Mouse (Mus musculus) testis, postnatal 10 days (tissue): ENCODE data around the gene Tmem144.

Source experiments
- DNase-seq: peaks from one replicate; pipeline ENCODE4 v3.0.0; 2021; ENCODE audit warnings: low spot score

The Tmem144 gene

DNA sequence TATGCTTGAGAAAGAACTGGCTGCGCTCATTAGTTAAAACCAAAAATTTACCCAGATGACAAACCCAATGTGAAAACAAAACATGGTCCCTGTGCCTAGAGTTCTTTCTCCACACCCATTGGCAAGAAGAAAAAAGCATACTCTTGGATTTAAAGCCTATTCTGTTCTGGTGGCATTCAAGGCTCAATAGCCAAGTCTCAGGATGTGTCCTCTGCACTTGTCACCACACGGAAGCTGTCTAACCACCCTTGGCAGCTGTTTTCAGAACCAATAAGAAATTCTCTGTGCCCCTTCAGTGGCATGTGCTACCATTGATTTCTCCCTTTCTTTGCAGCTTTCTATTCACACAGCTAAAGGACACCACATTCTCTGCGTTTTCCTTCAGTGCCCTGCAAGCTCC is 5.6 kb upstream of the Tmem144 start:
- DNase-seq, result no peak

DNA sequence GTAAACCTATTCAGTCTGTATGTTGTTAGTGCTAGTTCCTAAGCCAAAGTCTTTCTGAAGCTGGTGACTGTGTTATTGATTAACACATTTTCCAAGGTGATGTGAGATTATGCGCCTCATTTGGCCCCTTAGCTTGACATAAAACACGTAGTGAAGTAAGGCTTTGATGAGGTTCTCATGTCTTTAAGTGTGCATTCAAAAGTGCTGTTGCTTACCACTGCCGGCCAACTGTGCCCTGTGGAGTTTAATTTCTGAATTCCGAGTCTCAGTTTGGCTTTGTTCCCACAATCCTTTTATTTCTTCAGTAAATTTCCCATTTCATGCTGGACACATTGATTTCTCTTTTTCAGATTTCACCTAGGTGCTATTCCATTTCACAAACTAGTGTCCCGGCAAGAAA is 5.2 kb upstream of the Tmem144 start:
- DNase-seq, result no peak

DNA sequence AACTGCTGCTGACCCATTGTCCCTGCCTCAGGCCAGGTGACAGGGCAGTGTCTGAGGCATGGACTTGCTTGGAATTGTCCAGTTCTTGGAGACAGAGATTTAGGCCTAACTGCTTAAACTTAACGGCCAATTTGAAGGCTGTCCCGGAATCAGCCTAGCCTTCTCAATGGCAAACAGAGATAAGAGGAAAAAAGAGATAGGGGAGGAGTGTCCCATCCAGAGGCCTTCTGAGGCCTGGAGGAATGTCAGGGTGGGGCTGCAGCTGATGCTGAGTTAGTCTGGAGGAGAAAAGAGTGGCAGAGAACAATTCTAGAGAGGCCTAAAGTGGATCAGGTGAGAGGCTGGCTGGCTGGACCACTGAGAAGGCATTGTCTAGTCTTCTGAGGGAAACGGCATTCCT is 465 bp downstream of the Tmem144 start:
- DNase-seq, result no peak

GRCm38 (mm10) chr3:79850656-79851055 is 1.9 kb downstream of the Tmem144 start:
- DNase-seq, result no peak

GRCm38 (mm10) chr3:79849621-79850020 is 3.0 kb downstream of the Tmem144 start:
- no peak for DNase-seq

DNA sequence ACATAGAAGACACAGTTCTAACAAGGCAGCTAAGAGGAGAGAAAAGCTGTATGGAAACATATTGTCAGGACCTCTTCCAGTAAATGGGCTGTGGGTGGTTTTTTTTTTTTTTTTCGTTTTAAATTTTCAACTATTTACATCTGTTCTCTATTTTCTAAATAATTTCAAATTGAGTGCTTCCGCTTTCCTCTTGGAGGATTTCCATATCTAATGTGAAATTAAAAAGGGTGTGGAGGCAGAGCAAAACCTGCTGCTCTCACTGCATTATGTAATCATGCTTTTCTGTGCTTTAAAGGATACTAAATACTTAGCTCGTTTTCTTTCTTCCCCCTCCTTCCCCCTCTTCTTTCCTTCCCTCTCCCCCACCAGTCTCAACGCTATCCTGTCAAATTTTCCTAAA is 3.7 kb downstream of the Tmem144 start:
- no peak for DNase-seq

GRCm38 (mm10) chr3:79846633-79847032 is 5.9 kb downstream of the Tmem144 start:
- no peak for DNase-seq

GRCm38 (mm10) chr3:79843999-79844398 is 8.6 kb downstream of the Tmem144 start:
- no peak for DNase-seq

DNA sequence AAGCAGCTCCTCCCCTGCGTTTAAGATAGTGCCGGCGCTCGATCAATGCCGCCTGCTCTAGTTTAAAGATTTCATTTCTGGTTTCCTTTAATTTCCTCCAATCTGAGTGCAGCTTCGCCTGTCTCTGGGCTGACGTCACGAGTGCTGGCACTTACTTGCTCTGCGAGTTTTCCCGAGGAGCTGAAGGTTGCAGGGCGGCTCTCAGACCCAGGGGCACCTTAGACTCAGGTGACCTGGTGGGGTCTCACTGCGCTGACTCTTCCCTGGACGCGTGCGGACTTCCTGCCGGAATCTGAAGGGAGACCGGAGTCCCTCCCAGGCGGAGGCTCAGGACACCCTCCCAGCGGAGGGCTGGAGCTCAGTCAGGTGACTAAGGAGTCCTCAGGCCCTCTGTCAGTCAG is 10.0 kb downstream of the Tmem144 start:
- DNase-seq, result peak; percentile 72

GRCm38 (mm10) chr3:79842165-79842564 is 10.4 kb downstream of the Tmem144 start:
- DNase-seq, result peak; percentile 65

GRCm38 (mm10) chr3:79841475-79841874 is 11.1 kb downstream of the Tmem144 start:
- no peak for DNase-seq

DNA sequence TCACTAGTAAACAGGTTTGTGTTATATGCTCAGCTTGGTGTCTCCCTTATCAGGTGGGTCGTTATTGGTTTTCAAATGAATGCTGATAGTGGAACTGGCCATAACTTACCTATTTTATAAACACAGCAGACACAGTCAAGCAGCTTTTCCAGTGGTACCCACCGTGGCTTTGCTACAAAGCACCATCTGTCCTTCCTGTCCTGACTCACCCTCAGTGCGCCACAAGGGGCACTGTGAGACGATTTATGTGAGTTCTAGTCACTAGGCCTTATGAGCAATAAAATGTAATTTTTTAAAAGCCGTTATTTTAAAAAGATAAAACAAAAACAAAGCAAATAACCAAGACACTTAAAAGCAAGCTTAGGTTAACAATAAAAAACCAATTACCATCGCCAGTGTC is 13.8 kb downstream of the Tmem144 start:
- no peak for DNase-seq

- no peak for DNase-seq
Observed at GRCm38 (mm10) chr3:79829289-79829688, 23.3 kb downstream of the Tmem144 start.

GRCm38 (mm10) chr3:79825067-79825780 is 27.3 kb downstream of the Tmem144 start:
- no peak for DNase-seq

DNA sequence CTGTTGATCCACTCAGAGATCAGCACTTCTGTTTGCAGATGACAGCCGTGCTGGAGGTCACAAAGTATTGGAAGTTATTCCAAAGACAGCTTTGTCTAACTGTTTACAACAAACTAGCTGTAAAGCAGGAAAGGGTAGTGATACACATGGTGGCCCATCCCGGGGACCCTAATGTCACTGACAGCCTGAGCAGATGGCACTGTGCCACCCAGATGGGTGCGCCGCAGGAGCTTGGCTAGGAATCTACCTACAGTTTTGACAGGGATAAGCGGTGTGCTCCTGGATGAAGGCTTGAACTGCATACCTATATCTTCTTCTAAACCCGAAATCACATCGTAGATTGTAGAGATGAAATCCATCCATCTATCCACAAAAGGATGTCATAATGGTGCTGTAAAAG is 29.4 kb downstream of the Tmem144 start:
- no peak for DNase-seq

GRCm38 (mm10) chr3:79821131-79821530 is 31.4 kb downstream of the Tmem144 start:
- no peak for DNase-seq

DNA sequence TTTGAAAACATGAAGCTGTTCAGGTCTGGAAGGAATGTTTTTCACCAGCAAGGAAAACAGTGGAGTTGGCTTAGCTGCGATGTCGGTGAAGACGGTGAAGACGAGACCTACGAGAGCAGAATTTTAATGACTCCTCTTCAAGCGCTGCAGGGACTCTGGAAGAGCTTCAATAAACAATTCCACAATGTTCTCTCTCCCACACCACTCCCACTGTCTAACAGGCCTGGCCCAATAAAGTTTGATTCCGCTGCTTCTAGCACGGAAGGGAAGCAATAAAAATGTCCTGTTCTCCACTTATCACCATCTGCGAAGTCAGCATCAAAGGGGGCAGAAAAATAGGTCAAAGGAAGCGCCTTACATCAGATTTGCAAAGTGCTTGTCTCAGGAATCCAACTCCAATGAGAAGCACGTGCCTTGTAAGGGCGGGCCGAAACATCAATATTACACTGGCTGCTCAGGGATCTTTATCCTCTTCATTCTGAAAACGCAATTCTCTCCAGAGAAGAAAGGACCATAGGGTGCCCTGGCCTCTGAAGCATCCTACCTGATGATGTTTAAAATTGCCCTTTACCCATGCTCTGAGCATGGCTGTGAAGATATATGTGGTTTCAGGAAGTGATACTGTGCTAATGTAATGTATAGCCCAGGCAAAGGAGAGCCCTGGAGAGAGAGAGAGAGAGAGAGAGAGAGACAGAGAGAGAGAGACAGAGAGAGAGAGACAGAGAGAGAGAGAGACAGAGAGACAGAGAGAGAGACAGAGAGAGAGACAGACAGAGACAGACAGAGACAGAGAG is 34.2 kb downstream of the Tmem144 start:
- no peak for DNase-seq

DNA sequence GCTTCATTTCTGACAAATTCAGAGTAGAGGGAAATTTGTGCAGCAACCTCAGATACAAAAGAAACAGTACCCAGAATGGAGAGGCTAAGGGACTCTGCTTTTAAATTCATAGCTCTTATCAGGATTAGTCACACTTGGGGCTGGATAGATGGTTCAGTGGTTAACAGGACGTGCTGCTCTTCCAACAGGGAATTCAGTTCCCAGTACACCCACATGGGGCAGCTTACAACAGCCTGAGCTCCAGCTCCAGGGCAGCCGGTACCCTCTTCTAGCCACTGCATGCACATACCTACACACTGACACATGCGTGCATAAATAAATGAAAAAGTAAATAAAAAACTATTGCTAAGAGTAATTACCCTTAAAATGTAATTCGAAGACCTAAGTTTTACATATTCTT is 36.3 kb downstream of the Tmem144 start:
- DNase-seq, result no peak

DNA sequence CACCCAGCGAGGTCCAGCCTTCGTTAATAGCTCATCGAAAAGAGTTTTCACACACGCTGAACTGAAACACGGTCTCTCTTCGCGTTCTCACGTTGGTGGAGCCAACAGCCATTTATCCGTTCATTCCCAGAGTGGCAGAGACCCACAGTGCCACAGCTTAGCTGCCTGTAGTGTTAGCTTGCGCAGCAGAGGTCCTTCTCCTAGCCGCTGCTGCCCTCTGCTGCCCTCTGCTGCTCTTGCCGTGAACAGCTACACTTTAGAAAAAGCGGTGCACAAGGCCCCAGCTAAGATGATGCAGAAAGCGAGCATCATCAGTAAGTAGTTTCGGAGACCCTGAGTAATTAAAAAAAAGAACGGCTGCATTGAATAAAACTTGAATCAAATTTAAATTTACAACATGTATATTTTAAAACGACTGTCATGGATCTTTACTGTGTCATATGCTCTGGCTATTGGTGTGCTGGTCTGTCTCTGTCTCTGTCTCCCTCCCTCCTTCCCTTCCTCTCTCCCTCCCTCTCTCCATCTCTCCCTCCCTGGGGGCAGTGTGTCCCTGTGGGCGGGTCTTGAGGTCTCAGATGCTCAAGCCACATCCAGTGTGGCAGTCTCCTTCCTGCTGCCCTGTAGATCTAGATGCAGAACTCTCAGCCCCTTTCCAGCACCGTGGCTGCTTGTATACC is 38.6 kb downstream of the Tmem144 start:
- DNase-seq, result peak; percentile 84

DNA sequence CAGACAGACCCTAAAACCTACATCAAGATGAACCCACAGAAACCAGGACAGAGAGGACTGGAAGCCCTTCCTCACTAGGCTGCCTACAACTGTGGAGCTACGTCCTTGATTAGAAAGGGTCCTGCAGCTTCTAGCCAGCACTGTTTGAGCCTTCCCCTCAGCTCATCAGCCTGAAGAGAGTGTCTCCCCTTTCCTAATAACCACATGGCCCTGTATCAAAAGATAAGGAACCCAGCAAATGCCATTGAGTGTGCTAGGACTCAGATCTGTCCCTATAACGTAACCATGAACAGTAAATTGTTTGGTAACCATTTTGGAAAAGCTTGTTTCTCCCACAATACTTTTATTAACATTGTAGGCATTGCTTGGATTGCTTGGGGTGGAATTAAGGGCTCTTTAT is 40.5 kb downstream of the Tmem144 start:
- DNase-seq, result no peak

DNA sequence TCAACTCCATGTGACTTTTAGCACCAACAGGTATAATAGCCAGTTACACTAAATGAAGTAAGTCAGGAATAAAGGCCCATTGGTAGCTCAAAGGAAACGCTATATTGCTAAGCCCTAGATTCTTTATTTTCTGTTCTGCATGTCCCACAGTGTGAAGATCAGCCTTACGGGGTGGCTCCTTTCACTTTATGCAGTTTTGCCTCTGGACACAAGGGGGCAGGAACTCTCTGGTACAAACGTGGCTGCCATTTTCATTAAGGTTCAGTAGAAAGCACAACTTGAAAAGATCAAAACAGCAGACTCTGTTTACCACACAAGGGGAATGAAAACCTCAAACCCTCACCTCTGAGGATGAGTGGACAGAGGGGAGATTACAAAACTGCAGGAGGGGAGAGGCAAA is 40.9 kb downstream of the Tmem144 start:
- peak; percentile 54 for DNase-seq

GRCm38 (mm10) chr3:79810563-79810962 is 42.0 kb downstream of the Tmem144 start:
- no peak for DNase-seq

DNA sequence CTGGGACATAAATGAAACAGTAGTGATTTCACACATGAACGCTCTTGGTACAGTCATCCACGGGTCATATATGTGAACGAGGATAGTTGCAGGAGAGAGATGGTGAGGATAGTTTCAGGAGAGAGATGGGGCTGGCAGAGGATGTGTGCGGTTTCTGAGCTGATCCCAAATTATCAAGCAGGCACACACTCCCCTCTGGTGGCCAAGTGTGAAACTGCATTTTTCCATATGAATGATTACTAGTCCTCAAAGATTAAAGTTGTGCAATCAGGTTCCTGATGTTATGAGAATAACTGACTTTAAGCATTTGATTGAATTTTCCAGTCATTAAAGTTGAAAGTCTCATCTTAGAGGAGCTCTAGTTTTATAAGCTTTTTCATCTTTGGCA is 43.4 kb downstream of the Tmem144 start:
- DNase-seq, result peak; percentile 77
